Mouse (Mus musculus): ENCODE measurements around the gene Fance.

The Fance gene

GRCm38 (mm10) chr17:28349264-28349880 lies 36.1 kb downstream of the Fance start:
- no peak for TF ChIP-seq GATA4 (IDR thresholded peaks at IDR 0.05; ENCODE audit: insufficient replicate concordance, low read length)

- no peak for TF ChIP-seq GATA4 (IDR thresholded peaks at IDR 0.05; ENCODE audit: insufficient replicate concordance, low read length)
Measured at GRCm38 (mm10) chr17:28349901-28350465, 36.7 kb downstream of the Fance start.

- TF ChIP-seq GATA4 (IDR thresholded peaks at IDR 0.05; ENCODE audit: insufficient replicate concordance, low read length), result no peak
Measured at GRCm38 (mm10) chr17:28350466-28351352, 37.4 kb downstream of the Fance start, which contains the start of gene Tead3. Tead3 (minus strand) TSS chr17:28350817.

- TF ChIP-seq GATA4 (IDR thresholded peaks at IDR 0.05; ENCODE audit: insufficient replicate concordance, low read length), result no peak
Measured at GRCm38 (mm10) chr17:28351353-28351890, 38.1 kb downstream of the Fance start.

- TF ChIP-seq GATA4 (IDR thresholded peaks at IDR 0.05; ENCODE audit: insufficient replicate concordance, low read length), result no peak
Measured at GRCm38 (mm10) chr17:28352018-28352417, 38.7 kb downstream of the Fance start.

GRCm38 (mm10) chr17:28355871-28356270 lies 42.6 kb downstream of the Fance start:
- TF ChIP-seq GATA4 (IDR thresholded peaks at IDR 0.05; ENCODE audit: insufficient replicate concordance, low read length), result no peak

GRCm38 (mm10) chr17:28360531-28361277 lies 47.4 kb downstream of the Fance start:
- no peak for TF ChIP-seq GATA4 (IDR thresholded peaks at IDR 0.05; ENCODE audit: insufficient replicate concordance, low read length)

- TF ChIP-seq GATA4 (IDR thresholded peaks at IDR 0.05; ENCODE audit: insufficient replicate concordance, low read length), result no peak
Measured at GRCm38 (mm10) chr17:28361921-28362652, 48.8 kb downstream of the Fance start.

GRCm38 (mm10) chr17:28362653-28363292 lies 49.5 kb downstream of the Fance start:
- TF ChIP-seq GATA4 (IDR thresholded peaks at IDR 0.05; ENCODE audit: insufficient replicate concordance, low read length), result no peak

GRCm38 (mm10) chr17:28363507-28363906 lies 50.2 kb downstream of the Fance start:
- no peak for TF ChIP-seq GATA4 (IDR thresholded peaks at IDR 0.05; ENCODE audit: insufficient replicate concordance, low read length)

GRCm38 (mm10) chr17:28365122-28365521 lies 51.8 kb downstream of the Fance start, which contains the start of gene Tulp1:
Tulp1 (minus strand) TSS chr17:28365222.
- no peak for TF ChIP-seq GATA4 (IDR thresholded peaks at IDR 0.05; ENCODE audit: insufficient replicate concordance, low read length)

GRCm38 (mm10) chr17:28368449-28368848 lies 55.1 kb downstream of the Fance start:
- TF ChIP-seq GATA4 (IDR thresholded peaks at IDR 0.05; ENCODE audit: insufficient replicate concordance, low read length), result no peak

- TF ChIP-seq GATA4 (IDR thresholded peaks at IDR 0.05; ENCODE audit: insufficient replicate concordance, low read length), result no peak
Measured at GRCm38 (mm10) chr17:28369056-28369455, 55.7 kb downstream of the Fance start.

- TF ChIP-seq GATA4 (IDR thresholded peaks at IDR 0.05; ENCODE audit: insufficient replicate concordance, low read length), result no peak
Measured at GRCm38 (mm10) chr17:28371286-28371685, 58.0 kb downstream of the Fance start.
